ENCODE assay signal across 12 mouse cellular contexts in the genomic region with DNA sequence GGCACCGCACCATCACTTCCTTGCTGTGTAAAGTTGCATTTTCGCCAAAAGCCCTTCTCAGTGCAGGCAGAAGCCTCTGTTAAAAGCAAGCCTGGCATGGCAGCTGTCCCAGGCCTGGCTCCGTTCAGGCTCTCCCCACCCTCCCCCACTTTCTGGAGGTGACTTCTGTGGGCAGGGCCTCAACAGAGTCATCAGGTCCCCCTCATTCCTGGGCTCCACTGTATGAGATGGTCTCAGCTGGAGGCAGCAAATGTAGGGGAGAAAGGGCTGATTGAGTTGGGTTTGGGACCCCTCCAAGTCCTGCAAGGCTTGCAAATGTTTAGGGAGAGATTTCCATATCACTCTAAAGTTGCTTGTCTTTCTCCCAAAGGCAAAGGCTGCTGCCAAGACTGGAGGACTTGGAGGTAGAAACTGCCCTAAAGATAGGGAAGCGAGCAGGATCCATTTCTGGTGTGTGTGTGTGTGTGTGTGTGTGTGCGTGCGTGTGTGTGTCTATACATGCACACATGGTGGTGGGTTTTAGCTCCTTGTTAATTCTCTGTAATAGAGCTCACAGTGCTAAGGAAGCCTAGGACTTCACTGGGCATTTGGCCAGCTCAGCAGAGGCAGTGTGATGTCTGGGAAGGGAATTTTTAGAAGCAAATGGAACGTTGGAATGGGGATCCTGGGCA. TPM values are rescaled to one million over a fixed set of nuclear protein-coding genes. Genes with fewer than 3 reads are reported as not detected.
DNase-seq lines count a peak whose midpoint lies in the region; ATAC-seq and TF ChIP-seq lines count a peak whose summit lies in the region.
"Had no signal": no experiment of that assay in that cellular context is flagged by ENCODE, and none has a peak within 500 bp of the region (broad histone marks: within the 10 kb centered on the region; RNA-seq: fewer than 3 reads in every experiment).

No protein-coding gene starts in this region.

- peaks cover 14% of the 10 kb centered on the region; the same call in 1 of the 2 replicates for H3K4me1 ChIP-seq in embryonic facial prominence, embryonic 13.5 days
- peaks cover 8% of the 10 kb centered on the region for H3K4me1 ChIP-seq in embryonic facial prominence, embryonic 10.5 days
- peaks cover 2% of the 10 kb centered on the region; the same call in 1 of the 2 replicates for H3K4me1 ChIP-seq in heart, embryonic 16.5 days (ENCODE audit: control insufficient read depth, insufficient read depth, low read length)

- no peaks in the 10 kb centered on the region for H3K36me3 ChIP-seq in embryonic facial prominence, embryonic 13.5 days
- no peaks in the 10 kb centered on the region for H3K36me3 ChIP-seq in embryonic facial prominence, embryonic 10.5 days (replicated peaks)
- H3K36me3 ChIP-seq in heart, embryonic 16.5 days (ENCODE audit: control insufficient read depth, insufficient read depth) = no peaks in the 10 kb centered on the region

- no peak overlapping the region for H3K9ac ChIP-seq in embryonic facial prominence, embryonic 13.5 days
- H3K9ac ChIP-seq in heart, embryonic 16.5 days (ENCODE audit: low read length) = no peak overlapping the region

- peak; percentile 18; the same call in 1 of the 2 replicates for ATAC-seq in embryonic facial prominence, embryonic 13.5 days (ENCODE audit: insufficient number of reproducible peaks, insufficient read depth, low FRiP score, low TSS enrichment, low read depth)
- peak; percentile 37; the same call in 1 of the 2 replicates for ATAC-seq in heart, embryonic 16.5 days (replicated peaks; ENCODE audit: extremely low read depth, insufficient read depth, low FRiP score)

- no peak overlapping the region for H3K4me2 ChIP-seq in embryonic facial prominence, embryonic 13.5 days
- no peak overlapping the region for H3K4me2 ChIP-seq in heart, embryonic 16.5 days (ENCODE audit: low read depth, low read length)

- peak overlapping the region; percentile 48 for H3K27ac ChIP-seq in embryonic facial prominence, embryonic 13.5 days
- H3K27ac ChIP-seq in embryonic facial prominence, embryonic 10.5 days (replicated peaks) = no peak overlapping the region
- H3K27ac ChIP-seq in heart, embryonic 16.5 days (ENCODE audit: low read length) = peak overlapping the region; percentile 36

- intact Hi-C loops in left cerebral cortex, postnatal 4 days (cut with DNase I) = no loop called here

- H3K9me3 ChIP-seq in embryonic facial prominence, embryonic 13.5 days = no peaks in the 10 kb centered on the region
- no peaks in the 10 kb centered on the region for H3K9me3 ChIP-seq in embryonic facial prominence, embryonic 10.5 days
- no peaks in the 10 kb centered on the region for H3K9me3 ChIP-seq in heart, embryonic 16.5 days (replicated peaks; ENCODE audit: control insufficient read depth, low read length)

- no peak for DNase-seq in embryonic facial prominence, embryonic 10.5 days (ENCODE audit: low spot score)
- peak; percentile 79 for DNase-seq in brain, embryonic 14.5 days (ENCODE audit: low read depth)
- peak; percentile 74 for DNase-seq in left cerebral cortex, postnatal 4 days
- DNase-seq in spleen, postnatal 10 days (ENCODE audit: low spot score in 2 of 2) = no peak
- DNase-seq in spleen, postnatal 36 days (ENCODE audit: low spot score in 2 of 2) = no peak
- no peak for DNase-seq in c-Kit-positive CD71-positive TER-119-positive erythroid progenitor cells, embryonic 14.5 days (ENCODE audit: low spot score)
- DNase-seq: B cell, adult 2 months had no signal

- H3K4me3 ChIP-seq in embryonic facial prominence, embryonic 13.5 days = no peak overlapping the region
- H3K4me3 ChIP-seq in embryonic facial prominence, embryonic 10.5 days = no peak overlapping the region
- no peak overlapping the region for H3K4me3 ChIP-seq in heart, embryonic 16.5 days (ENCODE audit: low read length)

- no peak for TF ChIP-seq POLR2A in brain, embryonic 14.5 days (IDR thresholded peaks at IDR 0.05; ENCODE audit: borderline replicate concordance, extremely low read depth, insufficient read depth, insufficient read length, poor library complexity, severe bottlenecking)

- H3K27me3 ChIP-seq in embryonic facial prominence, embryonic 13.5 days = no peaks in the 10 kb centered on the region
- H3K27me3 ChIP-seq in embryonic facial prominence, embryonic 10.5 days (replicated peaks; ENCODE audit: low read depth, poor library complexity, severe bottlenecking) = no peaks in the 10 kb centered on the region
- H3K27me3 ChIP-seq in heart, embryonic 16.5 days (ENCODE audit: control insufficient read depth, insufficient read depth, low read length) = no peaks in the 10 kb centered on the region

- TF ChIP-seq CTCF in brain, embryonic 14.5 days (IDR thresholded peaks at IDR 0.05; ENCODE audit: borderline replicate concordance, extremely low read depth, insufficient read depth, insufficient read length) = no peak

- WGBS in embryonic facial prominence, embryonic 13.5 days = 59% methylated on average over 7 of the region's 7 CpGs
- WGBS in embryonic facial prominence, embryonic 10.5 days = 76% methylated on average over 7 of the region's 7 CpGs
- WGBS in heart, embryonic 16.5 days = 45% methylated on average over 7 of the region's 7 CpGs

RNA-seq across cellular contexts. Expression of gene Spata19, which starts 40.9 kb away (rescaled TPM):
- not detected in 2 replicates for polyA plus RNA-seq in embryonic facial prominence, embryonic 13.5 days (2015; fragmentation: Nextera tagmentation; extraction: Ambion mirVana)
- not detected in 2 replicates for polyA plus RNA-seq in embryonic facial prominence, embryonic 10.5 days (2016; fragmentation: Nextera tagmentation; extraction: Ambion mirVana)
- 0.14 TPM in 1 of 2 replicates, not detected in the other for polyA plus RNA-seq in brain, embryonic 14.5 days (2012; rRNA removed)
- polyA plus RNA-seq in heart, embryonic 16.5 days (2015; fragmentation: Nextera tagmentation; extraction: Ambion mirVana) = not detected in 2 replicates
- not detected for total RNA-seq in left cerebral cortex, postnatal 4 days (2021)
- total RNA-seq: hematopoietic stem cell, adult 5-6 weeks had no signal
- polyA plus RNA-seq: limb, embryonic 11.5 days; spleen, adult 2 months had no signal

Comparison
In these comparisons a context has a peak if more than half of its experiments do, and no peak if none do; other contexts are left out.
1. DNase-seq: peak in brain, embryonic 14.5 days (single experiment) and left cerebral cortex, postnatal 4 days (single experiment); none in embryonic facial prominence, embryonic 10.5 days (single experiment), spleen, postnatal 10 days (0 of 2), spleen, postnatal 36 days (0 of 2) and c-Kit-positive CD71-positive TER-119-positive erythroid progenitor cells, embryonic 14.5 days (single experiment).